Mouse (Mus musculus): ENCODE data around the gene Klhl23. TPM values are rescaled to one million over a fixed set of nuclear protein-coding genes. Genes with fewer than 3 reads are reported as not detected.

Gene Klhl23
- total RNA-seq (2023): under 1 TPM in 1 of 2 experiments, not detected in 1; 0.23 TPM

DNA sequence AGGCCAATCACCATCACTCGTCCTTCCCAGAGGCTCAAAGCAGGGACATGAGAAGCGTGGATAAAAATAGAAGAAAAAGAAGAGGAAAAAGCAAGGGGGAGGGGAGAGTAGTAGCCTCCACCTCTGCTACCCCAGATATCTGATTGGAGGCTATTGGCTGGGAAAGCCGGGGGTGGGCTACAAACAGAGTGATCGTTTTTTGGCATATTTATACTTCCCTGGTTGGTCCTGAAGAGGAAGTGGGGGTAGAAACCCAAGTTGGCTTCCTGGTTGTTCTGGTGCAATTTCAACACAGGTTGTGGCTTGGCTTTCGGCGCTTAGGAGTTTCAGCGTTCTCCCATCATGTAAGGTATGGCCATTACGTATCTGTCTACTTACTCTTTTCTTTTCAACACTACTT lies at the start of gene Klhl23:
Gene Klhl23 (plus strand): TSS at position 234 of the 400 bp plus-strand sequence.

DNA sequence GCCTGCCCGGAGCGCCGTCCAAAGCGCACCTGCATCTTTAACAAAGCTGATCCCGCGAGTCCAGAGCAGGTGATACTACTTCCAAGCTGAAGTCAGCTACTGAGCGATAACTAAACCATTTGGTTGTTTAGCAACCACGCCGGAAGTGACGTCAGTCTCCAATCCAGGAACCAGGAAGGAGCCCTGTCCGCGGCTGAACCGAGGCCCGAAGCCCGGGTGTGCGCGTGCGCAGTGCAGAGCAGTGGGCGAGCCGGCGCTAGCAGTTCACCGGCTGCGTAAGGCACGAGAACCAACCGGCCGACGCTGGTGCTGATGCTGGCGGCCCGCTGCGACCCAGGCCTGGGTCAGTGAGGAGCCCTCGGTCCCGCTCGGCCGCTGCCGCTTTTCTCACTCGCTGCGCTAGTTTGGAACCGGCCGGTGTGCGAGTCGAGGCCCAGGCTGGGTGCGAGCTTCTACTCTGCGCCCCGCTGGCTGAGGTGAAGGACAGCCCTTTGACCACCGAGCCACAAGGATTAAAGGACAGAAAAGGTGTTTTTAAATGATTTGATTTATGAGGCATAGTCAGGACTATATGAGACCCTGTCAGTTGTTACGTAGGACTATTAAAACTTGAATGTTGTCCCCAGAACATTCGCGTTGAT lies 32.2 kb upstream of the Klhl23 start, which contains the start of the genes Ccdc173 and Phospho2:
Gene Ccdc173 (minus strand): TSS at position 147 of the 641 bp plus-strand sequence.
Gene Phospho2 (plus strand): TSS at position 195 of the 641 bp plus-strand sequence.

DNA sequence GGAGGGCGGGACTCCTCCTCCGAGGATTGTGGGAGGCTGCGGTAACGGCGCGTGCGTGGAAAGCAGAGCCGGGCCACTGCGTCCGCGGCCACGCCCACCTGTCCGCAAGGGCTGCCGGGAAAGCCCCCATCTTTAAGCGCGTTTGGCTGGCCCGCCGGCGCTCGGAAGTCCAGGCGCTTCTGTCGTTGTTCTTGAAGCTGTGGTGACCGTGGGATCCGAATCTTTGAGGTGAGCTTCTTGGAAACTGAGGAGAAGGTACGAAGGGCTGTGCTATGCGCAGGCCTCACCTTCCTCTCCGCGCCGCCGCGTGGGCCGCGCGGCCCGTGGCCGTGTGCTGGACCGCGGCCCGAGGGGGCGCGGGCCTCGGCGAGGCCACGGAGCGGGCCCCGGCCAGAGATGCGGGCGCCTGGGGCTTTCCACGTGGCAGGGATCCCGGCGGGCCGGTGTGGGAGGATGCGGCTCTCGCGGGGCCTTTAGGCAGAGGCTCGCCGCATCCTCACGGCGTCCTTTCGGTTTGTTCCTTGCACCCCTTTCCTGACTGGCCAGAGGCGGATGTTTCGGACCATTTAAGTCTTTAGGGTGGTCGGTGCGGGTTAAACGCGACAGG lies 39.8 kb downstream of the Klhl23 start, which contains the start of gene Ssb:
Gene Ssb (plus strand): TSS at position 78 of the 607 bp plus-strand sequence.

DNA sequence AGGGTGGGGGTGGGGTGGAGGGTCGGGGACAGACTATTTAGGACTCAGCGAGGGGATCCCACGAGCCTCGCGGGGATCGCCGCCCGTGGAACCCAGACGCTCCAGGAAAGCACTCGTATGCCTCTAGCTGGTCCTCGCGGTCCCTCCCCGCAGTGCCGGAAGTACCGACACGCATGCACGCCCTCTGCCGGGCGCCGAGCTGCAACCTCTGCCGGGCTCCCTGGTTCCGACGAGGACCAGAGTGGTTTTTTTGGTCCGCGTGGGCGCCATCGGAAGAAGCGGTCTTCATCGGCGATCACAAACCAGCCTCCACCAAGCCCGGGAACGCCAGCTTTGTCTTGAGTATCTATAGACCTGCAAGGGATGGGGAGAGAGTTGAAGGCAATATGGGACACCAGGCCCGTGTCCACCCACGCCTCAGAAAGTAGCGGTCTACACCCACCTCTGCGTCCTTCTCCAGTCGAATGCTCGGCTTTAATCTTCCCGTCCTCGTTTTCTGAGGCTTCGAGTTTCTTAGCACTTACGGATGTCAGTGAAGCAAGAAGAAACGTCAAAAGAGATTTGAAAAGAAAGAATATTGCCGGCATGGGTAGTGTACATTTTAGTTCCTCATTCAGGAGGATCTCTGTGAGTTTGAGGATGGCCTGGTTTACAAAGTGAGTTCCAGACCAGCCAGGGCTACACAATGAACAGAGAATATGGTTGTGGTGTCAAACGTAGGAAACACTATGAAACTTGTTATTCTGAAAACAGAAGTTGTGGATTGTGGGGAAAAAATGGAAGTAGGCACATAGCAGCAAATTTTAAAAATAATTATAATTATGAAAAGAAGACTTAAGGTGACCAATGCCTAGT lies 63.9 kb downstream of the Klhl23 start, which contains the start of gene Mettl5:
Gene Mettl5 (minus strand): TSS at position 165 of the 855 bp plus-strand sequence.

Other genes with a start within 250 kb of the Klhl23 start
- not detected for gene Lrp2, start 235.9 kb upstream of the Klhl23 start, total RNA-seq (2023)
- gene Bbs5, start 174.8 kb upstream of the Klhl23 start, total RNA-seq (2023): not detected
- under 1 TPM in 1 of 2 experiments, not detected in 1; 0.21 TPM for gene Klhl41, start 151.8 kb upstream of the Klhl23 start, total RNA-seq (2023)
- gene Fastkd1, start 108.4 kb upstream of the Klhl23 start, total RNA-seq (2023): 10 to 100 TPM; 19.3 to 20.8 TPM
- 100 to 1,000 TPM in 1 of 2 experiments, 10 to 100 TPM in 1; 99.4 to 107 TPM for gene Ppig, start 99.4 kb upstream of the Klhl23 start, total RNA-seq (2023)
- gene Ccdc173, start 32.4 kb upstream of the Klhl23 start, total RNA-seq (2023): 1 to 10 TPM; 1.3 to 1.5 TPM
- gene Phospho2, start 32.3 kb upstream of the Klhl23 start, total RNA-seq (2023): 10 to 100 TPM; 27.5 to 29.8 TPM
- gene Ssb, start 39.6 kb downstream of the Klhl23 start, total RNA-seq (2023): 100 to 1,000 TPM; 193 to 196 TPM
- gene Mettl5, start 63.7 kb downstream of the Klhl23 start, total RNA-seq (2023): 10 to 100 TPM; 16.2 to 18.0 TPM
- 10 to 100 TPM; 68.3 to 74.8 TPM for gene Ubr3, start 75.3 kb downstream of the Klhl23 start, total RNA-seq (2023)
- 1 to 10 TPM; 2.6 to 4.0 TPM for gene Myo3b, start 217.2 kb downstream of the Klhl23 start, total RNA-seq (2023)